Mouse (Mus musculus): ENCODE measurements around the gene Nfe2l2. TPM values are rescaled to one million over a fixed set of nuclear protein-coding genes. Genes with fewer than 3 reads are reported as not detected.

The Nfe2l2 gene
- polyA plus RNA-seq, 1 experiment, result 130 TPM

DNA sequence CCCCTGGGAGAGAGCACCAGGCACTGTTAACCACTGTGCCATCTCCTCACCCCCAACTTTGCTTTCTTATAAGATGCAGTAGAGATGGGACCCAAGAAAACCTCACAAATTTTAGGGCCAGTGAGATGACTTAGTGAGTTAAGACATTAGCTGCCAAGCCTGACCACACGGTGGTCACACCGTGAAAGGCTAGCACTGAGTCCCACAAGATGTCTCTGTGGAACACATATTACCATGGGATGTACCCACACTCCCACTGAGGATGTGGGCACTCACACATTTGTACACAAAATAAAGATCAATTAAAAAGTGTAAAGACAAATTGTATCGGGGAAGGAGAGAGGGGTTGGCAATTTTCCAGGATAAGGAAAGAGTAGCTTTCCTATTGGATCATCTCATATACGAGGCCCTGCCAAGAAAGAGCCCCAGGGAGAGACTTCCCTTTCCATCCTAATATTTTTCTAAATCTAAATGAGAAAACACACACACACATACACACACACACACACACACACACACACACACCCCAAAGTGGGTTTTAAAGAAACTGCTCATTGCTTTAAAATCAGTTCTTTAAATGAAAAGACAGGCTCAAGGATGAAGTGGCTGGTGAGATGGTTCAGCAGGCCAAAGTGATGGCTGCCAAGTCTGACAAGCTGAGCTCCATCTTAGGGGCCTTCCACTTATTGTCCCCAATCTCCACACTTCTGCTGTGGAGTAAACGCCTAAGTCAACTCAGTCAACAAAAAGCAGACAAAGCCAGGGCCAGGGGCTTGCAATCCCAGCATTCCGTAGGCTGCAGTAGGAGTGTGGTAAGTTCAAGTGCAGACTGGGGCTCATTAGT is 77.6 kb downstream of the Nfe2l2 start:
- Histone ChIP-seq H3K4me3 (ENCODE audit: insufficient read depth, low read length) (no peak overlapping the region), H3K27ac (ENCODE audit: insufficient read depth, low read length) (no peak overlapping the region)

More for the DNA sequence above, 77.6 kb downstream of the Nfe2l2 start:
- TF ChIP-seq CTCF (IDR thresholded peaks at IDR 0.05; ENCODE audit: borderline replicate concordance, insufficient read depth, low read length) (no peak), POLR2A (IDR thresholded peaks at IDR 0.05; ENCODE audit: low read depth, low read length) (no peak)
- 0 out of 2 replicates have a peak, but pooled peaks cover 5% of the 10 kb centered on the region for H3K4me1 ChIP-seq (ENCODE audit: control insufficient read depth, insufficient read depth, low read length)

Other genes starting within 250 kb of the Nfe2l2 start
- 192 and 279 TPM in 2 replicates for gene Hnrnpa3, start 45.4 kb downstream of the Nfe2l2 start, polyA plus RNA-seq (2011; ENCODE audit: insufficient read length, low read depth, missing spikeins)
- 71.1 and 79.8 TPM in 2 replicates for gene Agps, start 127.5 kb upstream of the Nfe2l2 start, polyA plus RNA-seq (2011; ENCODE audit: insufficient read length, low read depth, missing spikeins)
- gene Ttc30b, start 233.9 kb upstream of the Nfe2l2 start, polyA plus RNA-seq (2011; ENCODE audit: insufficient read length, low read depth, missing spikeins), result 5.5 and 8.8 TPM in 2 replicates